Mouse (Mus musculus): ENCODE data around the gene Mat2b. TPM values are rescaled to one million over a fixed set of nuclear protein-coding genes. Genes with fewer than 3 reads are reported as not detected.
"Not testable (repeated sequence)": the region's sequence is repeated elsewhere in the genome, so short reads cannot be mapped to it uniquely, and the experiment has no call there.

Mat2b gene
- 100 to 1,000 TPM; 134 to 137 TPM for total RNA-seq (2021)
- long read RNA-seq, experiment 1, transcript Mat2b-202 (7 exons, 2,053 nt): minor isoform, 64 of 268 reads
- long read RNA-seq, experiment 1, transcript Mat2b-201 (7 exons, 1,949 nt): major isoform, 169 of 268 reads
- long read RNA-seq, experiment 1, partial matches to known transcripts: 13 of 268 reads
- long read RNA-seq, experiment 1, other reads (novel, unspliced or antisense): 22 of 268 reads
- long read RNA-seq, experiment 2, transcript Mat2b-202 (7 exons, 2,053 nt): minor isoform, 50 of 211 reads
- long read RNA-seq, experiment 2, transcript Mat2b-201 (7 exons, 1,949 nt): major isoform, 130 of 211 reads
- long read RNA-seq, experiment 2, partial matches to known transcripts: 13 of 211 reads
- long read RNA-seq, experiment 2, other reads (novel, unspliced or antisense): 18 of 211 reads

DNA sequence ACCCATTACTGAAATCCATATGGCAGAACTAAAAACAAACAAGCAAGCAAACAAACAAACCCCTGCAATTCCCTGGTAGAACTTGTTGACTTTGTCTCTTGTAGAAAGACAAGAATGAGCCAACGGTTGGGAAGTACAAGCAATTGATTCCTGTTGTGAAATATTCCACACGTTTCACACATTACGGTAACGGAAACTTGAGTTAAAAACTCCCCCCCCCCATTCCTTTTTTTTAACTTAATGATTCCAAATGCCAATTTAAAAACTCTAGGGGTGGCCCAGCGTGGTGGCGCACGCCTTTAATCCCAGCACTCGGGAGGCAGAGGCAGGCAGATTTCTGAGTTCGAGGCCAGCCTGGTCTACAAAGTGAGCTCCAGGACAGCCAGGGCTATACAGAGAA is at the start of gene Mat2b:
Mat2b (minus strand) TSS at position 101 of the 400 bp plus-strand sequence.
- intact Hi-C loops (cut with DNase I): no loop called here
- DNase-seq (ENCODE audit: low spot score in 2 of 2): no peak

DNA sequence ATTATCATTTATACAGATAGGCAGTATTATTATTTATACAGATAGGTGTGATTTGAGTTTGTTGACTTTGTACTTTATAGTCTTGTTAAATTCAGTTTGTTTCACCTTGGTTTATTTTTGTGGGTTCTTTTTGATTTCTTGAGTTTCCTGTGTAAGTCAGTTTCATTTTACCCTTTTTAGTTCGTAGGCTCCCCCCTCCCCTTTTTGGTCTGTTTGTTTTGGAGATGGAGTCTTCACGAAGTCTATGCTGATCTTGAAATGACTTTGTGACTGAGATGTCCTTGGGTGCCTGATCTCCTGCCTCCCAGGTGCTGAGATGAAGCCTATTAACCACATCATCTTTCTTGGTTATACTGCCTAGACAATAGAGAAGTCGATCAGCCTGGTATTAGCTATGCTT is 49.3 kb upstream of the Mat2b start:
- intact Hi-C loops (cut with DNase I): no loop called here
- DNase-seq (ENCODE audit: low spot score in 2 of 2): no peak

DNA sequence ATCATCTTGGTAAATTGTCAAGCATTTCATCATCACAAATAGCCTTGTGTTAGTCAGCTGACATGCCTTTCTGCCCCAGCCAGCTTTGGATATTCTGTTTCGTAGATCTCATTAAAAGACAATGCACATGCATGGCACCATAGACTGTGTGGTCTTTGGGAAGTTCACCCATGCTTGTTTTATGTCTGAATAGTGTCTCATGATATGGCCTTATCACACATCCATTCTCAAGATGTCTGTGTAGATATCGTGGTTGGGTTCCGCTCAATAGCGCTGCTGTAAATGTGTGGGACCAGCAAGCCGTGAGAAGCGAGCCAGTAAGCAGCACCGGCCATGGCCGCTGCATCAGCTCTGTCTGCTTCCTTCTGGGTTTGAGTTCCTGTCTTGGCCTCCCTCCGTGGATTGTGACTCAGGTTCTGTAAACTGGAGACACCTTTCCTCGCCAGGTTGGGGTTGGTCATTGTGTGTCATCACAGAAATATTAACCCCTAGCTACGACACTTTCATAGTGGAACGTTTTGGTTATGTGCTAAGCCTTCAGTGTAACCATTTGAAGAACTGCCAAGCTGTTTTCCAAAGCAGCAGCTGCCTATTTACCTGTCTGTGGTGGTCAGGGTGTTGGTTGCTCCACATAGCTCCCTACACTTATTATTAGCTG is 46.7 kb upstream of the Mat2b start:
- intact Hi-C loops (cut with DNase I): no loop called here
- no peak for DNase-seq (ENCODE audit: low spot score in 2 of 2)

DNA sequence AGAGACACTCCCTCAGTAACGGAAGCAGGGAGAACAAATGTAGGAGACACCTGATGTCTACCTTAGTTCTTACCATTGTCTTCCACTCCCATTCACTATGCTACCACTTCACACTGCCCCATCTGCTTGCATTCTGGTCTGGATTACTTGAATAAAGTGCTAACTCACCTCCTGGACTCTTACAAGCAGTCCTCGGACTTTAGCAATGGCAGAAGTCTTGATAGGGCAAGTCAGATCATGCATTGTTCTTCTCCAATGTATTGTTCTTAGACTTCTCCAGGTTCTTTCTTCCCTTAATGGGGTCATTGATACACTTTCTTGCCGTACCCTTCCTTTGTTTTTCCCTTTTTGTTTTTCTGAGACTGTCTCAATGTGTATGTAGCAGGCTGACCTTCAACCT is 42.4 kb upstream of the Mat2b start:
- intact Hi-C loops (cut with DNase I): no loop called here
- no peak for DNase-seq (ENCODE audit: low spot score in 2 of 2)

DNA sequence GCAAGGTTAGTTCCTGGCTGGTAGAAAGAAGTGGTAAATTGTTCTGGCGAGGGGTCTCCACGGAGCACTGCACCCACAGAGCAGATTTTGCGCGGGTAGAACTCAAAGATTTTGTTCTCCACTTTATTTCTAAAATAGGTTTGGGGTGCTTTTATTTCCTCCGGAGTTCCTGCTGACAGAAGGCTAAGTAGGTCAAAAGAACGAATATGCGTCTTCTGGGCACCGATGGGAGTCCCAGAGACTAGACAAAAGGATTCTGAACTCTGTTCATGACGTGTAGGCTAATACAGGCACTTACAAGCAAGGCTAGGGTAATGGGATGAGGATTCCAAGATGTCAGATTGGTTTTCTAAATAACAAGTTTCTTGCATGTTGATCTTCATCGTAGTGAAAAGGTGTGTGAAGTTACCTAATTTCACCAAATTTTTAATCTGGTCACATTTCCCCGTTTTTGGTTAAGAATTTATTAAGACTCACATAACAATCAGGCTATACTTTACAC is 39.3 kb upstream of the Mat2b start:
- intact Hi-C loops (cut with DNase I): loop anchor here (5.0 kb wide), 1 partner anchor 42 kb away; no protein-coding TSS in a partner anchor
- no peak for DNase-seq (ENCODE audit: low spot score in 2 of 2)

DNA sequence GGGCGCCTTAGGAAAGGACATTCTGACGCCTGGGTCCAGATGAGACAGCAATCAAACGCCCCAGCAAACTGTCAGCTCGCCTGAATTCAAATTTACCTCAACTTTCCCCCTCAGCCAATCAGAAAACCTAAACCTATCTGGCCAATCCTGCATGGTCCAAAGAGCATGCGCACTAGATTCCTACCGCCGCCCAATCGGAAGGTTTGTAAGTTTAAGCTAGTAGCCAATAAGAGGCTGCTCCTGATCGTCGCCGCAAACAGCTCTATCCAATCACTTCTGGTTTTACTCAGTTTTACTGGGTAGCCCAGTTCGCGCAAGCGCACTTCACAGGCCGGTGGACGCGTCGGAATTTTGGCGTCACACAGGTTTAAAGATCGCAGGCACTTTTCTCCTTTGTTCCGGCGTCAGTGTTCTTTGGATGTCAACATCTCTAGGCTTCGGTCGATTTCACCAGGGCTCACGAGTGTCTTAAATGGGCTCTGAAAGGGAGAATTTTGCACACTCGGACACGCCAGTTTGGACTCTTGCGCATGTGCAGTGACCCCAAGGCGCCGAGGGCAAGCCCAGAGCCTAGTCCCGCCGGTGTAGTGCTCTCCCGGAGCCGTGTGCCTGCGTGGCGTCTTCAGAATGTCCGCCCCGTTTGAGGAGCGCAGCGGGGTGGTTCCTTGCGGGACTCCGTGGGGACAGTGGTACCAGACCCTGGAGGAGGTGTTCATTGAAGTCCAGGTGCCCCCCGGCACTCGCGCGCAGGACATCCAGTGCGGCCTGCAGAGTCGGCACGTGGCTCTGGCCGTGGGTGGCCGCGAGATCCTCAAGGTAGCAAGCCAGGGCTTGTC is 38.6 kb upstream of the Mat2b start, which contains the start of the genes Hmmr and Nudcd2:
Hmmr (minus strand) TSS at position 84 of the 836 bp plus-strand sequence.
Nudcd2 (plus strand) TSS at position 329 of the 836 bp plus-strand sequence.
- intact Hi-C loops (cut with DNase I): loop anchor here (5.0 kb wide), 1 partner anchor 41 kb away; no protein-coding TSS in a partner anchor
- DNase-seq (ENCODE audit: low spot score in 2 of 2): peak; percentile 97 to 99

DNA sequence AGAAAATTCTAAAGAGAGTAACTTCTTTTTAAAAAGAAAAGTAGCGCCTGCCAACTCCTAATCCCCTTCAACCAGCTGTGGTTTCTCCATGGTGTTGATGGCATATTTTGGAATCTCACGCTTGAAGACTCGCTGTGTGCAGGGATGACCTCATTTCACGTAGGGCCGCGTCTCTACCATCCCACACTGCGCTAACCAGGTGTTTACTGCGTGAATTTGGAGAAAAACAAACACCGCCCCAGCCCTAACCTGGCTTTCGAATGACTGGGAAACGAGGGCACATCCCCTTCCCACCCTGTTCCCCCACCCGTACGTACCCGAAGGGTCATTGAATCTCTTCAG is 38.0 kb upstream of the Mat2b start:
- intact Hi-C loops (cut with DNase I): loop anchor here (5.0 kb wide), 1 partner anchor 41 kb away; no protein-coding TSS in a partner anchor

DNA sequence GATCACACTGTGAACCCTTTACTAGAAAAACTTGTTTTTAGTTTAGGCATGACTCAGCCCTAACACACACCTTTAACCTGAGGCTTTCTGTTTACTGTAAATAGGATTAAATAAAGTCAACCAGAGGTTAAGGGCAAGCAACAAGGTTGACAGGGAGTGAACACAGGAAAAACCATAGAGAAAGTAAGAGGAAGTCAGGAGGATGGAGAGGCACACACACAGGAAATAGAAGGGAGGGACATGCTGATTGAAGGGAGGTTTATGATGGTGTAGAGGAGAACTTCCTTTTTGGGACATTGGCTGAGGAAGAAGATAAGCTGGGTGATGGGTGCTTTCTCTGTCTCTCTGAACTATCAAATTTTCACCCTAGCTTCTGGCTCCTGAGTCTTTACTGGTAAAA is 23.3 kb upstream of the Mat2b start:
- no peak for DNase-seq (ENCODE audit: low spot score in 2 of 2)
- intact Hi-C loops (cut with DNase I): no loop called here

More for the DNA sequence above, 38.0 kb upstream of the Mat2b start:
- no peak for DNase-seq (ENCODE audit: low spot score in 2 of 2)

DNA sequence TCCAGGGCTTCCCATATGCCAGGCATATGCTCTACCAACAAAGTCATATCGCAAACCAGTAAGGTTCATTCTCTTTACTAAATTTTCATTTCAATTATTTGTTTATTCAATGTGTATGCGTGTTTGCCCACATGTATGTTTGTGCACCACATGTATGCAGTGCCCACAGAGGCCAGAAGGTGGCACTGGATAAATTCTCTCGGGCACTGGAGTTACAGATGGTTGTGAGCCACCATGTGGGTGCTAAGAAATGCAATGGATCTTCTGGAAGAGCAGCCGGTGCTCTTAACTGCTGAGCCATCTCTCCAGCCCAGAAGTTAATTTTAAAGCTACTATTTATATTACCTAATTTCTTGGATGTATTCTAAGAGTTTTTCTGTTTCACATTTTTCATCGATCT is 20.5 kb upstream of the Mat2b start:
- peak in 1 of 2 experiments; percentile 46 for DNase-seq (ENCODE audit: low spot score in 2 of 2)
- intact Hi-C loops (cut with DNase I): no loop called here

DNA sequence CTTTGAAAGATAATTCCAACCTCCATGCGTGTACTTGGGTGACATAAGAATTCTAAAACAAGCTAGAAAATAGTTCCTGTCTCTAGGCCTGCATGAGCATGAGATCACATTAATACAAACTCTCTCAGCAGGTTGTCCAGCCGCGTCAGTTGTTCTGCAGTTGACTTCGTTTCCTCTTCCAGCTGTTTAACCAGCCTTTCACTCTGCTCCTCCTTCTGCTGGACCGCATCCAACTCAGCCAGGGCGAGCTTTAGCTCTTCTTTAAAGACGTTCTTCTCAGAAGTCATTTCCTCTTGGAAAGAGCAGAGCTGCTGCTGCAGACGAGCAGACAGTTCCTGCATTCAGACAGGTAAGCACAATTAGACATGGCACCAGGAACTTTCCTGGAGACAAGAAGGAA is 18.9 kb upstream of the Mat2b start:
- no peak for DNase-seq (ENCODE audit: low spot score in 2 of 2)
- intact Hi-C loops (cut with DNase I): no loop called here

DNA sequence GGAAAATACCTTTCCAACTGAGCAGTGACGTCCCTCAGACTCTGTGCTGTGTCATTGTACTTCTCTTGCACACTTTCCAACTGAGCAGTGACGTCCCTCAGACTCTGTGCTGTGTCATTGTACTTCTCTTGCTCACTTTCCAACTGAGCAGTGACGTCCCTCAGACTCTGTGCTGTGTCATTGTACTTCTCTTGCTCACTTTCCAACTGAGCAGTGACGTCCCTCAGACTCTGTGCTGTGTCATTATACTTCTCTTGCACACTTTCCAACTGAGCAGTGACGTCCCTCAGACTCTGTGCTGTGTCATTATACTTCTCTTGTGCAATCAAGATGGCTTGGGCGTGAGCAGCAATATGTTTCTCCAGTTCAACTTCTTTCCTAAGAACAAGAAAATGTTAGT is 14.9 kb upstream of the Mat2b start:
- intact Hi-C loops (cut with DNase I); DNase-seq (ENCODE audit: low spot score in 2 of 2): not testable (repeated sequence)

DNA sequence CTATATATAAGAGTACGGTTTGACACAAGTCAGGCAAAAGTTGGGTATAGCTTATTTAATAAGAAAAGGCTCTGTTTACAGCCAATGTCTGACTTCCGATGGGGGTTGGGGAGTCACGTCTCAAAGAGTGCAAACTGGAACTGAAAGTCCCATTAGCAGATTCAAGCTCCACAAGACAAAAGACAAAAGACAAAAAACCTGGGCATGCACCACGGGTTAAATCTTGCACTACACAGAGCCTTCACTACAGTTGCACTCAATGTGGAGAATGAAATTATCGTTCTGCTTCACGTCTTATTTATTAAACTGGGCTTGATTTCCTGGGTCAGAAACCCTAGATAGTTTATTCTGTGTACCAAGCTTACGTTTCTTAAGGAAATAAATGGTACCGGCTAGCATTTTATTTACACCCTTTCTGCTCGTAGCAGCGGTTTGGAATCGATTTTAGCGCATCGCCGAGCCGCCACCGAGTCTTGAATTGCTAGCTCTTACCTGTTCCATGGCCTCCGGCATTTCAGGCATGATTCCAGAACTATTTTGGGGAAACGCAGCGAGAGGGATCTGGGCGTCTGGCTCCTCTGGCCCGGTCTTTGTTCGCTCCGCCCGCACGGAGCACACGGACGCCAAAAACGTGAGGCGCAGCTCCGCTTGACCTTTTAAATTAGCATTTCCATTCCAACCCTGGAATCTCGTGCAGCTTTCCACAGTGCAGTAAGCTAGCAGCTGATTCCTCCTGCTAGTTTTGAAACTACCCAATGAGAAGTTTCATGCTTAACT is 504 bp downstream of the Mat2b start:
- peak; percentile 58 to 81 for DNase-seq (ENCODE audit: low spot score in 2 of 2)
- intact Hi-C loops (cut with DNase I): loop anchor here (5.0 kb wide), 2 partner anchors 38 to 58 kb away; partner anchors contain the start of genes Hmmr and Nudcd2

DNA sequence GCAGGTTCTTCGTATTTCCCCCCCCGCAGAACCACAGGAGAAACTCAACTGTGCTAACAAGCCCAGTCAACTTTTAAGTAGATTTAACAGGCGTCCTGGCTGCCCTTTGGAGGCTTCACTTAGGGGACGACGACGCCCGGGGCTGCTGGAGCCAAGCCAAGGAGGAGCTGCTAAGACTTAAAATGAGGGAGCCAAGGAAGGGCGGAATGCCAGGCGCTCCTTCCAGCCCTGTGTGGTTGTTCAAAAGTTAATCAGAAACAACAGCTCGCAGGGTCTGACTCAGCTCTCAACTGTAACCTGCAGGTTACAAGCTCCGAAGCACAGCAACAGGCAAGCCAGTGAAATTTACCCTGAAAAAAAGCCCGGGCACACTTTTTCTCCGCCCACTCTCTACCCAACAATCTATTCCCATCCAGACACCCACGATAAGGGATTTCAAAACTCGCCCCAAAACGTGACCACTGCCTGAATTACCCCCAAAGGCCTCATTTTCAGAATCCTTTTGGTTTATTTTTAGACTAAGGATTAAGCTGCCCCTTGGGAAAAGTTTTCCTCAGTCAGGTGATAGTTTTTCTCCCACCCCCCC is 1.5 kb downstream of the Mat2b start:
- DNase-seq (ENCODE audit: low spot score in 2 of 2): peak; percentile 59 to 62
- intact Hi-C loops (cut with DNase I): loop anchor here (5.0 kb wide), 2 partner anchors 39 to 59 kb away; partner anchors contain the start of genes Hmmr and Nudcd2

DNA sequence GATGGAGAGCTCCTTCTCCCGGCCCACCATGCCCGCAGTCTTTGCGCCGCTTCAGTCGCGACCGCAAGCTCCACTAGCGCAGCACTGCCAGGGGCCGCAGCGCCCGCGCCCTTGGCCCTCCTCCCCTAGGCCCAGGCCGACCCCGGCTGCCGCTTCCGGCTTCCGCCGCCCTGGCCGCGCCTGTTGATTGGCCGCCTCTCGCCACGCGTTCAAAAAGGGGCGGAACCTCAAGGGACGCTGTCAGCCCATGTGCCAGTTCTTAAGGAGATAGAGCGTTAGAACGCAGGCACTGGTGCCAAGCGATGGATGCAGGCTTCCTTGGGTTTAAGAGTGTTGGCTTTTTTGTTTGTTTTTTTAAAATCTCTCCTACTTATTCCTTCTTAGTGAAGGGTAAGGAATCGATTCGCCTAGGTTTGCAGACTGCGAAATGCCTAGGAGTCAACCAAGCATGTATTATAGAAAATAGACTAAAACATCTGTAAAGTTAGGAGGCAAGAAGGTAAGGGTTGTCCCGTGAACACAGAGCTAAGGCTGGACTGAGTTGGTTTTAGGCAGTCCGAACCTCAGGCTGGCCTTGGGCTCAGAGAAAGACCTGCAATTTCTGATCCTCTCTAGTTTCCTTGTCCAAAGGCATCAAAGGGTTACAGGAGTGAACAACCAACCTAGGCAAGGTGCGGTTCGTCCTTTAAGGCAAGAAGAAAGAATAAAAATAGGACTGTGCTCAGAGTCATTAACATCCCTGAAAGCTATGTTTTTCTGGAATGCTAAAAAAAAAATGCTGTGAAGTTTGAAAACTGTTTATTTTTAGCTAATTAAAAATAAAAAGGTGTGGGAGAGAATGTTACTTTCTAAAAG is 2.3 kb downstream of the Mat2b start:
- peak; percentile 91 to 93 for DNase-seq (ENCODE audit: low spot score in 2 of 2)
- intact Hi-C loops (cut with DNase I): loop anchor here (5.0 kb wide), 2 partner anchors 40 to 60 kb away; partner anchors contain the start of genes Hmmr and Nudcd2

DNA sequence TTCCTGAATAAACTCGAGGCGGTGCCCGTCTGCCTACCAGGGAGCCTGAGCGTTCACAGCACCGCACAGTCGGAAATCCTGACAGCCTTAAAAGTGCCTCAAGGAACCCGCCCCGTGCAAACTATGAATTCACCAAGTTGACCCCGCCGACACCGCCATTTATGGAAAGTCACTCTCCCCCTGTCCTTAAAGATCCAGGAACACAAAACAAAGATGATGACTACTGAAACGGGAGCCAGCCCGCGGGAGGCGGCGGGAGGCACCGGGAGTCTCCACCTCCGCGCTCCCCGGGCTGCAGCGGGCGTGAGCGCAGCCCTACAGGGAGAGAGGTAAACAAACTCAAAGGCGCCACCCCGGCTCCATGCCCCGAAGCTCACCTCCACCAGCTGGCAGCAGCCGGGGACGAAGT is 2.9 kb downstream of the Mat2b start:
- intact Hi-C loops (cut with DNase I): loop anchor here (5.0 kb wide), 2 partner anchors 40 to 60 kb away; partner anchors contain the start of genes Hmmr and Nudcd2
- DNase-seq (ENCODE audit: low spot score in 2 of 2): no peak

DNA sequence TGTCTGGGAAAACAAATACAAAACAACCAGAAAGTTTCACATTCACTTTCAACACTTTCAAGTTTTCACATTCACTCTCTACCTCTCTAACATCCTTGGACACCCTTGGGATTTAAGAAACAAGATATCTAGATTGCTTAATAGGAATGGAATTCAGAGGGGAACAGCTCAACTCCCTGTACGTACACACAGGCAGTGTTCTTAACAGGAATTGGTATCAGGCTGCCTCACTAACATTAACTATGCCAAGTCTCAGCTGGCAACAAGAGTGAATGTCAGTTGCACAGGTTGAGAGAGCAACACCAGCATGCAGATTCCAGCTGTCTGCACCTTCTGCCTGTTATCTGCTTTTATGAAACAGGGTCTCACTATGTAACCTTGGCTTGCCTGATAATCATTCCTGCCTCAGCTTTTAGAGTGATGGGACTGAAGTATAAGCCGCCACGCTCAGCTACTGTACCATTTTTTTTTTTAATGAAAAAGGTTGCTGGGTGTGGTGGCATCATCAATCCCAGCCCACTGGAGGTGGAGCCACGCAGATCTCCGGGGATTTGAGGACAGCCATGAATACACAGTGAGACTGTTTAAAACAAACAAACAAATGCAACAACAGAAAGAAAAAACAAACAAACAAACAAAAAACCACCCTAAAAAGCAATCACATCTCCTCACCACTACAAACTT is 4.4 kb downstream of the Mat2b start:
- intact Hi-C loops (cut with DNase I): loop anchor here (5.0 kb wide), 2 partner anchors 42 to 62 kb away; partner anchors contain the start of genes Hmmr and Nudcd2

DNA sequence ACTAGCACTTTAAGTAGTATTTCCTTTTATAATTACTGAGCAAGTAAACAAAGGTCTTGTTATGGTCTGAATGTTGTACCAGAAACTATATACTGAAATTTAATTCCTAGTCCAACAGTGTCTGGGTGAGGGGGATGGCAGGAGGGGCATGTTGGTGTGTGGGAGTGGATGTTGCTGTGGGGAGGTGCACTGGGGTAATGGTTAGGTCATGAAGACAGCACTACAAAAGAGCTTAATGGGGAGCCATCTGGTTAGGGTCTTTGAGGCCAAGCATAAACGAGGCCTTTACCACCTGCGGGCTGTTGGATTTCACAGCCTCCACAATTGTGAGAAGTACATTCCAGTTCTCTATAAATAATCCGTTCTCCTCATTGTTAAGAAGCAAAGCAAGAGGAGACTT is 11.7 kb downstream of the Mat2b start:
- DNase-seq (ENCODE audit: low spot score in 2 of 2): no peak
- intact Hi-C loops (cut with DNase I): no loop called here

More for the DNA sequence above, 4.4 kb downstream of the Mat2b start:
- no peak for DNase-seq (ENCODE audit: low spot score in 2 of 2)

Data from left cerebral cortex, postnatal 14 days (tissue).